Mouse (Mus musculus) midbrain, embryonic 16.5 days (tissue): Measurements from ENCODE around the gene Alpl. TPM values are rescaled to one million over a fixed set of nuclear protein-coding genes. Genes with fewer than 3 reads are reported as not detected.

ENCODE experiments used
- ATAC-seq: fragments of 200-750 bp; cut with Nextera tagmentation; 2 replicates; pipeline ENCODE4 v1.8.0; 2017; ENCODE audit warnings: moderate TSS enrichment
- H3K27ac ChIP-seq: fragments of 300-500 bp; sonication (generic); 2 replicates; pipeline ENCODE4 v1.5.1; 2014; ENCODE audit warnings: mild to moderate bottlenecking, low read length, mixed read lengths
- H3K27me3 ChIP-seq: fragments of 300-500 bp; sonication (generic); 2 replicates; pipeline ENCODE4 v1.6.1; 2014; ENCODE audit warnings: low read depth, low read length, mixed read lengths; ENCODE audit not compliant: control insufficient read depth, insufficient read depth
- H3K36me3 ChIP-seq: fragments of 300-500 bp; sonication (generic); 2 replicates; pipeline ENCODE4 v1.6.1; 2014; ENCODE audit warnings: mild to moderate bottlenecking, low read length, moderate library complexity, mixed read lengths; ENCODE audit not compliant: control insufficient read depth, insufficient read depth
- H3K4me1 ChIP-seq: fragments of 300-500 bp; sonication (generic); 2 replicates; pipeline ENCODE4 v1.6.1; 2014; ENCODE audit warnings: mild to moderate bottlenecking, low read length, mixed read lengths; ENCODE audit not compliant: control insufficient read depth, insufficient read depth
- H3K4me2 ChIP-seq: fragments of 300-500 bp; sonication (generic); 2 replicates; pipeline ENCODE4 v1.6.1; 2014; ENCODE audit warnings: mild to moderate bottlenecking, low read length, mixed read lengths
- H3K4me3 ChIP-seq: fragments of 300-500 bp; sonication (generic); 2 replicates; pipeline ENCODE4 v1.5.1; 2014; ENCODE audit warnings: low read depth, mild to moderate bottlenecking, low read length, moderate library complexity, mixed read lengths
- H3K9ac ChIP-seq: fragments of 300-500 bp; sonication (generic); 2 replicates; pipeline ENCODE4 v1.6.1; 2014; ENCODE audit warnings: low read depth, low read length, mixed read lengths
- H3K9me3 ChIP-seq: fragments of 300-500 bp; sonication (generic); replicated peaks from 2 replicates; pipeline ENCODE4 v1.6.1; 2014; ENCODE audit warnings: mild to moderate bottlenecking, low read length, mixed read lengths; ENCODE audit not compliant: control insufficient read depth, poor library complexity, severe bottlenecking
- WGBS: fragments of 180-500 bp; shearing (Covaris S2); extraction: QIAGEN DNeasy Blood & Tissue Kit; methylation state at CpG from one replicate; pipeline ENCODE4 v1.1.7; 2014; 5-methylcytosine and 5-hydroxymethylcytosine counted together
- polyA plus RNA-seq: library from polyadenylated mRNA; unstranded; fragments of >200 nt; fragmentation: Nextera tagmentation; extraction: Ambion mirVana; gene quantifications from 2 replicates; pipeline ENCODE4 v1.2.1, GENCODE M21; 2015

Gene Alpl
- polyA plus RNA-seq, 1 experiment from 2014 or later = 12.1 TPM

GRCm38 (mm10) chr4:137778397-137779184 lies 17.6 kb downstream of the Alpl start:
- Histone ChIP-seq H3K4me3 (no peak overlapping the region), H3K4me1 (no peaks in the 10 kb centered on the region; the same call in 1 of the 2 replicates), H3K36me3 (no peaks in the 10 kb centered on the region), H3K9ac (no peak overlapping the region), H3K4me2 (no peak overlapping the region), H3K27ac (no peak overlapping the region), H3K9me3 (no peaks in the 10 kb centered on the region), H3K27me3 (no peaks in the 10 kb centered on the region)
- ATAC-seq = no peak
- WGBS = 81% methylated on average over 17 of the region's 17 CpGs

GRCm38 (mm10) chr4:137777866-137778265 lies 18.3 kb downstream of the Alpl start:
- Histone ChIP-seq H3K4me2 (no peak overlapping the region), H3K27me3 (no peaks in the 10 kb centered on the region), H3K4me3 (no peak overlapping the region), H3K4me1 (no peaks in the 10 kb centered on the region), H3K36me3 (no peaks in the 10 kb centered on the region), H3K9me3 (no peaks in the 10 kb centered on the region), H3K27ac (no peak overlapping the region), H3K9ac (no peak overlapping the region)
- 88% methylated on average over 4 of the region's 4 CpGs for WGBS
- no peak for ATAC-seq

GRCm38 (mm10) chr4:137774505-137774904 lies 21.7 kb downstream of the Alpl start:
- no peak overlapping the region for H3K27ac ChIP-seq
- H3K9ac ChIP-seq = no peak overlapping the region
- no peaks in the 10 kb centered on the region for H3K4me1 ChIP-seq
- ATAC-seq = no peak
- no peaks in the 10 kb centered on the region for H3K36me3 ChIP-seq
- no peak overlapping the region for H3K4me3 ChIP-seq
- no peaks in the 10 kb centered on the region for H3K27me3 ChIP-seq
- H3K4me2 ChIP-seq = no peak overlapping the region
- no peaks in the 10 kb centered on the region for H3K9me3 ChIP-seq
- WGBS = 88% methylated on average over 6 of the region's 6 CpGs

- H3K4me3 ChIP-seq = no peak overlapping the region
- ATAC-seq = no peak
- 71% methylated on average over 5 of the region's 5 CpGs for WGBS
- H3K27me3 ChIP-seq = no peaks in the 10 kb centered on the region
- H3K4me1 ChIP-seq = no peaks in the 10 kb centered on the region
- H3K27ac ChIP-seq = no peak overlapping the region
- H3K4me2 ChIP-seq = no peak overlapping the region
- no peaks in the 10 kb centered on the region for H3K36me3 ChIP-seq
- no peak overlapping the region for H3K9ac ChIP-seq
- no peaks in the 10 kb centered on the region for H3K9me3 ChIP-seq
These were observed 22.2 kb downstream of the Alpl start for GRCm38 (mm10) chr4:137774013-137774412.

- Histone ChIP-seq H3K4me2 (no peak overlapping the region), H3K4me3 (no peak overlapping the region), H3K27ac (no peak overlapping the region), H3K9ac (no peak overlapping the region), H3K4me1 (no peaks in the 10 kb centered on the region), H3K9me3 (no peaks in the 10 kb centered on the region), H3K27me3 (no peaks in the 10 kb centered on the region), H3K36me3 (no peaks in the 10 kb centered on the region)
- 0% methylated on average over 2 of the region's 2 CpGs for WGBS
- ATAC-seq = no peak
These were observed 22.8 kb downstream of the Alpl start for GRCm38 (mm10) chr4:137773369-137773899.

- no peak for ATAC-seq
- Histone ChIP-seq H3K4me1 (no peaks in the 10 kb centered on the region), H3K36me3 (no peaks in the 10 kb centered on the region), H3K9ac (no peak overlapping the region), H3K4me2 (no peak overlapping the region), H3K27ac (no peak overlapping the region), H3K4me3 (no peak overlapping the region), H3K27me3 (no peaks in the 10 kb centered on the region), H3K9me3 (no peaks in the 10 kb centered on the region)
- WGBS = 85% methylated on average over 16 of the region's 16 CpGs
These were observed 23.6 kb downstream of the Alpl start for GRCm38 (mm10) chr4:137772438-137773056.

GRCm38 (mm10) chr4:137771749-137772148 lies 24.4 kb downstream of the Alpl start:
- Histone ChIP-seq H3K4me3 (no peak overlapping the region), H3K27me3 (no peaks in the 10 kb centered on the region), H3K36me3 (no peaks in the 10 kb centered on the region), H3K9me3 (no peaks in the 10 kb centered on the region), H3K4me1 (no peaks in the 10 kb centered on the region), H3K9ac (no peak overlapping the region), H3K4me2 (no peak overlapping the region), H3K27ac (no peak overlapping the region)
- WGBS = 87% methylated on average over 3 of the region's 3 CpGs
- no peak for ATAC-seq

GRCm38 (mm10) chr4:137770901-137771612 lies 25.1 kb downstream of the Alpl start:
- no peak overlapping the region for H3K9ac ChIP-seq
- no peak overlapping the region for H3K4me2 ChIP-seq
- no peak overlapping the region for H3K4me3 ChIP-seq
- H3K27me3 ChIP-seq = no peaks in the 10 kb centered on the region
- H3K36me3 ChIP-seq = no peaks in the 10 kb centered on the region
- H3K27ac ChIP-seq = no peak overlapping the region
- no peak for ATAC-seq
- H3K9me3 ChIP-seq = no peaks in the 10 kb centered on the region
- WGBS = 76% methylated on average over 14 of the region's 14 CpGs
- 0 out of 2 replicates have a peak, but pooled peaks cover 1% of the 10 kb centered on the region for H3K4me1 ChIP-seq
